9 mouse cellular contexts compared by ENCODE assay signal in the genomic region with DNA sequence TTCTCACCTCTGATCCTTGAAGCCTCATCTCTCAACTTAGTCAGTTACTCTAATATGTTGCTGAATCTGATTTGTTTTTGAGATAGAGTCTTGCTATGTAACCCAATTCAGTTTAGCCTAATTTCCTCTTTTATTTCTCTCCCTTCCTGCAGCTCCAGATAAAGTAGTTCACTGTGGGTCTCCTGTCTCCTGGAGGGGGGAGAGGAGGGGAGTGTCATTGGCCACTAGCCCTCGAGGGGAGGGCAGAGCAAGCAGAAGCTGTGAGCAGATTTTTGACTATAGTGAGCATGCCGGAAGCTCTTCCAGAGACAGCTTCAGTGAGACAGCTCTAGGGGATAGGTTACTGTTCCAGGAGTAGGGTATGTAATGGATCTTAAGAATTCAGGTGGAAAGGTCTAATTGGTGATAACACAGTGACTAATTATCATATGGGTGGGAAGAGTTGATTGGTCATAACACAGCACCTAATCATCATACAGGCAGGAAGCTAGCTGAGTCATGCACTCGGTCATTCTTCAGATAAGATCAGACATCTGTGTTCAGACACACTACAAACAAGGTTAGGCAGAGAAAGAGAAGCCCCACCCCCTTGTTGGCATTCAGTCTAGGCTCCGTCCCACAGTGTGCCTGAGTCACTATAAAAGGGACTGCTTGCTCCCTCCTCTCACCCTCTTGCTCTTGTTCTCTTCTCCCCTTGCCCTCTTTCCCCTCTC. TPM values are rescaled to one million over a fixed set of nuclear protein-coding genes. Genes with fewer than 3 reads are reported as not detected.
DNase-seq lines count a peak whose midpoint lies in the region; ATAC-seq lines count a peak whose summit lies in the region.
"Had no signal": no experiment of that assay in that cellular context is flagged by ENCODE, and none has a peak within 500 bp of the region (broad histone marks: within the 10 kb centered on the region; RNA-seq: fewer than 3 reads in every experiment).

No protein-coding gene starts in this region.

- no peak overlapping the region for H3K4me2 ChIP-seq in intestine, embryonic 14.5 days (ENCODE audit: low read length)
- H3K4me2 ChIP-seq in neural tube, embryonic 15.5 days = no peak overlapping the region
- H3K4me2 ChIP-seq: neural tube, embryonic 12.5 days had no signal

- no peaks in the 10 kb centered on the region for H3K36me3 ChIP-seq in intestine, embryonic 14.5 days (ENCODE audit: control insufficient read depth, insufficient read depth, low read length)
- no peaks in the 10 kb centered on the region for H3K36me3 ChIP-seq in neural tube, embryonic 15.5 days
- H3K36me3 ChIP-seq: neural tube, embryonic 12.5 days had no signal

- H3K27me3 ChIP-seq in intestine, embryonic 14.5 days (replicated peaks; ENCODE audit: control insufficient read depth, insufficient read depth, low read length) = no peaks in the 10 kb centered on the region
- no peaks in the 10 kb centered on the region for H3K27me3 ChIP-seq in neural tube, embryonic 15.5 days (replicated peaks)
- H3K27me3 ChIP-seq: neural tube, embryonic 12.5 days had no signal

- WGBS in intestine, embryonic 14.5 days = 21% methylated on average over 4 of the region's 4 CpGs
- WGBS in neural tube, embryonic 15.5 days = 50% methylated on average over 4 of the region's 4 CpGs

- no peak overlapping the region for H3K9ac ChIP-seq in intestine, embryonic 14.5 days (ENCODE audit: low read length)
- no peak overlapping the region for H3K9ac ChIP-seq in neural tube, embryonic 15.5 days (replicated peaks)
- H3K9ac ChIP-seq: neural tube, embryonic 12.5 days had no signal

- DNase-seq in R1 (ENCODE audit: low read depth, low spot score) = peak; percentile 15
- DNase-seq in c-Kit-positive CD71-negative TER-119-negative erythroid progenitor cells, embryonic 14.5 days (ENCODE audit: low read depth) = peak; percentile 69
- DNase-seq in intestine, embryonic 14.5 days (ENCODE audit: low spot score) = no peak
- DNase-seq in lung, postnatal 14 days = peak; percentile 40
- DNase-seq in frontal cortex, postnatal 10 days (ENCODE audit: low spot score in 2 of 2) = no peak
- no peak for DNase-seq in layer of hippocampus, postnatal 36 days
- DNase-seq in spleen, adult 12 weeks (ENCODE audit: low spot score) = no peak

- H3K27ac ChIP-seq in intestine, embryonic 14.5 days (ENCODE audit: low read depth) = no peak overlapping the region
- H3K27ac ChIP-seq in neural tube, embryonic 15.5 days (replicated peaks) = no peak overlapping the region
- H3K27ac ChIP-seq: neural tube, embryonic 12.5 days had no signal

- H3K9me3 ChIP-seq in intestine, embryonic 14.5 days (ENCODE audit: control insufficient read depth, low read length) = no peaks in the 10 kb centered on the region
- H3K9me3 ChIP-seq in neural tube, embryonic 15.5 days (replicated peaks) = no peaks in the 10 kb centered on the region
- H3K9me3 ChIP-seq: neural tube, embryonic 12.5 days had no signal

- H3K4me3 ChIP-seq in intestine, embryonic 14.5 days (ENCODE audit: low read depth, low read length) = no peak overlapping the region
- no peak overlapping the region for H3K4me3 ChIP-seq in neural tube, embryonic 15.5 days (replicated peaks)
- H3K4me3 ChIP-seq: neural tube, embryonic 12.5 days had no signal

- ATAC-seq in intestine, embryonic 14.5 days (replicated peaks; ENCODE audit: low FRiP score, low TSS enrichment, low read depth) = peak; percentile 77
- no peak for ATAC-seq in neural tube, embryonic 15.5 days (ENCODE audit: low FRiP score)

- H3K4me1 ChIP-seq in intestine, embryonic 14.5 days (replicated peaks; ENCODE audit: control insufficient read depth, insufficient read depth, low read length) = 0 out of 2 replicates have a peak, but pooled peaks cover 3% of the 10 kb centered on the region
- no peaks in the 10 kb centered on the region for H3K4me1 ChIP-seq in neural tube, embryonic 15.5 days
- H3K4me1 ChIP-seq: neural tube, embryonic 12.5 days had no signal

RNA-seq across cellular contexts. Expression of a gene that starts 30.9 kb away (rescaled TPM):
- not detected in 2 replicates for polyA plus RNA-seq in intestine, embryonic 14.5 days (2014; fragmentation: Nextera tagmentation; extraction: Ambion mirVana)
- polyA plus RNA-seq in neural tube, embryonic 15.5 days (2015; fragmentation: Nextera tagmentation; extraction: Ambion mirVana) = 3.7 TPM in 1 of 2 replicates, not detected in the other
- not detected for total RNA-seq in layer of hippocampus, postnatal 36 days (2021)
- polyA plus RNA-seq: neural tube, embryonic 12.5 days had no signal

RNA-seq across cellular contexts. Expression of a gene that starts 50.0 kb away (rescaled TPM):
- 19.5 and 23.6 TPM in 2 replicates for polyA plus RNA-seq in intestine, embryonic 14.5 days (2014; fragmentation: Nextera tagmentation; extraction: Ambion mirVana)
- polyA plus RNA-seq in neural tube, embryonic 15.5 days (2015; fragmentation: Nextera tagmentation; extraction: Ambion mirVana) = 67.2 and 74.4 TPM in 2 replicates
- 10 to 100 TPM; 59.1 to 63.0 TPM for total RNA-seq in layer of hippocampus, postnatal 36 days (2021)

Comparison
In these comparisons a context has a peak if more than half of its experiments do, and no peak if none do; other contexts are left out.
1. DNase-seq: peak in R1 (single experiment), c-Kit-positive CD71-negative TER-119-negative erythroid progenitor cells, embryonic 14.5 days (single experiment) and lung, postnatal 14 days (single experiment); none in intestine, embryonic 14.5 days (single experiment), frontal cortex, postnatal 10 days (0 of 2), layer of hippocampus, postnatal 36 days (0 of 2) and spleen, adult 12 weeks (single experiment).